Mouse (Mus musculus) skeletal muscle tissue, adult 2 months (tissue): ENCODE measurements around the gene Soat1.

Experiments
- DNase-seq: peaks from one replicate; pipeline ENCODE4 v3.0.0-alpha.2; 2012; ENCODE audit warnings: low read depth, low spot score

Gene Soat1

DNA sequence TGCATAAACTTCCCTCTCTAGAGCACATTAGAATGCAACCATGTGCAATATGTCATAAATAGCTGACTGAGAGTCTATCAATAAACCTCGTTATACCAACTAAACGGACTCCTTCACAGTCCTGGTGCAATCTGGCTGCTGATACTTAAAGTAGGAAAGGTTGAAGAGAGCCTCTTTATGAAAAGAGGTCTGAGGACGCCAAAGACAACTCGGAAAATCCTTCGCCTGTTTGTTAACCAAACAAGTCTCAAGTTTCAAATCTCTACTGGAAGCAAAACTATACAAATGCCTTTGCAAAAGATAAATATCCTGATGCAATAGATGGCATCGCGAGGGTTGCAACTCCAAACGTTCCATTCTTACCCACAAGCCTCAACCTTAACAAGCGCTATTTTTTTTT lies 9.2 kb downstream of the Soat1 start:
- DNase-seq, result no peak

DNA sequence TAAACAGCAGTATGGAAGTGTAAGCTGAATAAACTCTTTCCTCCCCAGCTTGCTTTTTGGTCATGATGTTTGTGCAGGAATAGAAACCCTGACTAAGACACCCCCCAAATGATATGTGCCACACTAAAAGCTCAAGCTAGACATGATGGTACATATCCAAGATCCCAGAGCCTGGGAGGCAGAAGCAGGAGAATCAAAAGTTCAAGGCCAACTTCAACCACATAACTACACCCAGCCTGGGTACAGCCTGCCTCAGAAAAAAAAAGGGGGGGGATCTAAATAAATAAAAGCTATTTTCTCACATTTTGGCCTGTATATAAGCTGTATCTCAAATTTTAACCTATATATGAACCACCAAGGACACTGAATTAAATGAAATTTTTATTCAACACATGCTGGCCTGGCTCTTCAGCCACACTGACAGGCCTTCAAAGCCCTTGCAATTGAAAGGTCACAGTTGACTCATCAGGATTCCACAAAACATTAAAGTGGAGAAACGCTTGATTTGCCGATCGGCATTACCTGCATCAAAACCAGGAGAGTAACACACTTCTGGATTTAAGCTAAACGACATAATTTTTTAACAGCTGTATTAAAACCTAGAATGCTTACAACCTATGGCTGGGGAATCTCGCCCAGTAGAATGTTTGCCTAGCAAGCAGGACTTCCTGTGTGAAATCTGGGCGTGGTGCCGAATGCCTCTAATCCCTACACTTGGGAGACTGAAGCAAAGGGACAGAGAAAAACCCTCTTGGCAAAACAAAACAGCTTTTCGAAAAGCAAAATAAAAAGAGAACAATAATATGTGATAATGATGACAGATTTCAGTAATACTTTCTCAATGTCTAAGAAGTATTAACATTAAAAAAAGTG lies 9.9 kb downstream of the Soat1 start:
- no peak for DNase-seq

DNA sequence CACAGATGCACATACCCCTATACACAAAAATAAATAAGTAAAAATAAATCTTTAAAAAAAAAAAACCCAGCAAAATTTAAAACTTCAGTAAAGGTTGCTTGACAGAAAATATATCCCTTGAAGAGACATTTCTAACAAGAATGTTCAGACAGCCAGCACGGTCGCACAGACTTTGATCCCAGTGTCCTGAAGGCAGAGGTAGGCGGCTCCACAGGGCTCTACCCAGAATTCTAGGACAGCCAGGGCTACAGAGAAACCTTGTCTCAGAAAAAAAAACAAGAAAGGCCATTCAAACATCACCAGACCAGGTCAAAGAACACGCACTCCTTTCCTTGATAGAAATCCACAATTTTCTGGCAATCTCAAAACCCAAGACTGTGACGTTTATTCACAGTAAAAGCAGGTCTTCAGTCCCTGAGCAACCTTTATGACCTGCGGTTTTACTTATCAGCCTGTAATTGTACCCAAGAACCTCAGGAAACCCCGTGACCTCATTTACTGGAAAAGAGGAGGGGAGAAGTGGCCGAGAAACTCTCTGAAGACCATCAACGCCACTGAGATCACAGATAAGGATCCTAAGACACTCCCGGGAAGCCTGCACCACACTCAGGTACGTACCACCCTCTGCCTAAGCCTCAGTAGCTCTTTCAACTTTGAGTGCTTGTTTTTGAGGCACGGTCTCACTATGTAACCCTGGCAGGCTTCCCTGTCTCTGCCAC lies 11.7 kb downstream of the Soat1 start:
- DNase-seq, result no peak

DNA sequence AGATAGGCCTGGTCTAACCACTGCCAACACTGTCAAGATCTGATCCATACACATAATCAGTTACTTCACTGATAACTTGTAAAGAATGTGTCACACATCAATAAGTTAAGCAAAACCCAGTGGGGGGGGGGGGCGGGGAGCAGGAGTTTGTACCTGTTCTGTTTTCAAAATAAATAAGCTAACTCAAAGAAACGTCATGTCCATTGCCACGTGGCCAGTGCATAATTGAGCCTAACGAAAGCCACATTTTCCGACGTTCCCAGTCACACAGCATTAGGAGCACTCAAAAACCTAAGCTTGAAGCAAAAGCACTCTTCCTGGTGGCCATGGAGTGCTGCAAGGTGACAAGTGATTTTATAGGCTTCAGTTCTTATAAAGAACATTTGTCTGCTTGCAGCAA lies 13.1 kb downstream of the Soat1 start:
- no peak for DNase-seq

DNA sequence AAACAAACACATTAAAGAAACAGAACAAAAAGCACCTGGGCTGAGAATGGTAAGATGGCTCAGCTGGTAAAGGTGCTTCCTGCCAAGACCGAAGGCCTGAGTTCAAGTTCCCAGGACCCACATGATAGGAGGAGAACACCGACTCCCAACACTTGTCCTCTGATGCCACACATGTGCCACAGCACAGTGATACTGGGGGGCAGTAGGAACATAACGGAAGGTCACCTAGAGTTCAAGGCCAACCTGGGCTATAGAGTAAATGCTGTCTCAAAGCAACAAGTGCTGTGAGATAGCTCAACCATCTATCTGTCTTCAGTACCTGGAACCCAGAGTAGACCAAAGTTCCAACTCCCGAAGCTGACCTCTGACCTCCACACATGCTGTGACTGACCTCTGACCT lies 13.9 kb downstream of the Soat1 start:
- no peak for DNase-seq

DNA sequence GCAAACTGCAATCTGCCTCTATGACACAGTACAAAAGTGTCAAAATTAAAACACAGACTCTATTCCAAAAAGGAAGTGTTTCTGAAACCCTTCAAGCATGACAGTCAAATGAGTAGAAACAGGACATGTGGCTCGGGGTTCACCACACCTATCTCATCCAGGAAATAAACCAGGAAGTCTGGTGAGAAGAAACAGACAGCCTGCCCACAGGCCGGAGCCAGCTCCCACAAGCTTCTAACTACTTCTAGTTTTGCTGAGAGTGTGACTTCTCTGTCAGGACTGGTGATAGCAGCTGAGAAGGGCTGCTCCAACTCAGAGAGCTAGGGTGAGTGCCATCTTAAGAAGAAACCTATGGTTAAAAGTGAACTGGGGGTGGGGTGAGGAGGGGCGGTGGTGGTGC lies 14.4 kb downstream of the Soat1 start:
- DNase-seq, result no peak

DNA sequence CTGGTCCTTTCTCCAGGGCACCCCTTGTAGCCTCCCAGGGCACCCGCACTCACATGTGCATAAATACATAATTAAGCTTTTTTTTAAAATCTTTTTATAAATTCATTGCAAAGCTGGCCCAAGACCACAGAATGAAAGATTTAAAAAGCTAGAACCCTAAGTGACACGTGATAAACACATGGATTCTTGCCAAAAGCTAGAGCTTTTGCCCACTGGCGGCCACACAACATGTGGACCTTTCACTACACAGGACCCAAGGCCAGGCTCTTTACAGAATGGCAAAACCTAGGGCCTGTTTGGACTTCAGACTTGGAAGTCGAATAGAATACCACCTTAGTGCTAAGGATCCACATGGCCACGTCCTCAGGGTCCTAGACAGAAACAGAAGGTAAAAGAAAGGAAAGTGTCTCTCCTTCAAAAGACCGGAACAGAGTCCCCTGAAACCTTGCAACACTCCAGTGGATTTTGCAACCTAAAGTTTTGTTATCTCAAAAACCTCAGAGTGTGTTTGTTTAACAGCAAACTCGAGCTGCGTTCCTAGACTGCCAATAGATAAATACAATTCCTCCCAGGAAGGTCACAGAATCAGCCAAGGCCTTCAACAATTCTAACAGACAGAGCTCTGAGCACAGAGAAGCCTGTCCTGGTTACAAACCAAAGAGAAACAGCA lies 15.6 kb downstream of the Soat1 start:
- DNase-seq, result no peak

DNA sequence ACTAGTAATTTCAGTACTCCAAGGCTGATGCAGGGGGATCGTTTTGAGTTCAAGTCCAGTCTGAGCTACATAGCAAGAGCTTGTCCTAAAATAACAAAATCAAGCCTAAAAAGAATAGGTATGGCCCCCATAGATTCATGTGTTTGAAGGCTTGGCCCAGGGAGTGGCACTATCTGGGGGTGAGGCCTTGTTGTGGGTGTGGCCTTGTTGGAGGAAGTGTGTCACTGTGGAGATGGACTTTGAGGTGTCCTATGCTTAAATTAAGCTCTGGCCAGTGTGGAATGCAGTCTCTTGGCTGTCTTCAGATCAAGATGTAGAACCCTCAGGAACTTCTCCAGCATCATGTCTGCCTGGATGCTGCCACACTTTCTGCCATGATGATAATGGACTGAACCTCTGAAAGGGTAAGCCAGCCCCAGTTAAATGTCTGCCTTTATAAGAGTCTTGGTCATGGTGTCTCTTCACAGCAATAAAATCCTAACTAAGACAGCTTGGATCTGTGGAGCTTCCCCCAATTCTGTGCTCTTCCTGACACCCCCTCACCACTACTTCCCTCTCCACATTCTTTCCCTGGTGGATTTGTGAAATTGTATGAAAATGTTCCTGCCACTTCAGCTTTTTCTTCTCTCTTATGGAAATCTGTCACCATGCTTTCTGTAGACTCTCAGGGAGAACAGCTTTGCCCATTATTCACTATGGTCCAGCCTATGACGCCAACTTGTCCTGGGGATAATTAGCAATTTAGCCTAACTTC lies 18.9 kb downstream of the Soat1 start:
- DNase-seq, result no peak

DNA sequence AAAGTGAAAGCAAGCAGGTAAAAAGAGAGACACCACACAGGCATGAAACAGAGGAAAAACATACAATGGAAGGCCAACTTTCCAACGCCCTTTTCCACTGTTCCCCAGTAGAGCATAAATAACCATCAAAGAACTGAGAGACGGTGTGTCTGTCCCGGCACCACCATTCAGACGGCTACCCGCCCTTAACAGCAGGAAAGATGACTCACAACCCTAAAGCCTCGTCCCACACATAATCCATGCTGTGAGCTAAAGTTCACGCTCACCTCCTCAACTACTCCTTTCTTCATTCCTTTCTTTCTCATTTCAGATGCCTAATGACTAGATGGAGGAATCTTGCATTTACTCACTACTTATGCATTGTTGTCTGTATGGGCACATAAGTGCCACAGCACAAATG lies 19.7 kb downstream of the Soat1 start:
- no peak for DNase-seq

DNA sequence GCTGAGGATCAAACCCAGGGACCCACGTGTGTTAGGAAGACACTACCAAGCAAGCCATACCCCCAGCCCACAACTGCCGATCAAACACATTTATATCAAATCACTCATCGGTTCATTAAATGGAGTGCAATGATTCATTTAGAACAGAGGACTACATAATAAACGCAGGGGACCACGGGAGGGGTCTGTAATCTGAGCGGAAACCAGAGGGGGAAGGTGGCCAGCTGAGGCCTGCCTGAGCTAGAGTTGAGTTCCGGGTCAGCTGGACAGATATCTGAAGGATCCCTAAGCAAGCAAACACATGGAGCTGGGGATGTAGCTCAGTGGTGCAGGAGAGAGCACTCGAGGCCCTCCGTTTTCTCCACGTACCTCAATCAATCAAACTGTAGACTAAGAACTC lies 20.3 kb downstream of the Soat1 start:
- no peak for DNase-seq

DNA sequence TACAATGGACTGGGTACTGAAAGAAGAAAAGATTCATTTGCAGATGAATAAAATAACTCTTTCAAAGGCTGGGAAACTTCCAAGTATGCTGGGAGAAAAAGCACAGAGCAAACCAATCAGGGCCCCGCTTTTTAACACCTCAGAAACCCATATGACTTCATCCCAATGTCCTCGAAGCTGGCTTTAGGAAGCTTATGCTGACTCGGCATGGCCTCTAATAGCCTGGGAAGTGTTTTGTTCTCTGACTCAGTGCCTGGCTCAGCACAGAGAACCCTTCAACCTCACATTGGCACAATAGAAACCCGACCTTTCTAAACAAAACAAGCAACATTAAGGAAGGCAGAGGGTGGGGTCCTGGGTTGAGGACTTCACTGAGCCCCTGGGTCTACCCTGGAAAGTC lies 23.7 kb downstream of the Soat1 start:
- no peak for DNase-seq

DNA sequence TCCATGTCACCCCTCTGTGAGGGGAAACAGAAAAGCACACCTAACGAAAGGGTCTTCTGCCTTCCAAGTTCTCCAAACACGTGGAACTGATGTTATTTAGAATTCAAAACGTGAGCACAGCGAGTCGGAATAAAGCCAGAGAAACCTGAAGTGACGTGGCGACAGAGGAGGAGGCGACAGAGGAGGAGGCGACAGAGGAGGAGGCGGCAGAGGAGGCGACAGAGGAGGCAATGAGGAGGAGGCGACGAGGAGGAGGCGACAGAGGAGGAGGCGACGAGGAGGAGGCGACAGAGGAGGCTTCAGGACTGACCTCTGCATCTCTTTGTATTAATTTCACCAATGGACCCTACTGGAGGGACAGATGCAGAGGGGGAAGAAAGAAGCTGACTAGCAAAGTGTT lies 24.4 kb downstream of the Soat1 start:
- no peak for DNase-seq

DNA sequence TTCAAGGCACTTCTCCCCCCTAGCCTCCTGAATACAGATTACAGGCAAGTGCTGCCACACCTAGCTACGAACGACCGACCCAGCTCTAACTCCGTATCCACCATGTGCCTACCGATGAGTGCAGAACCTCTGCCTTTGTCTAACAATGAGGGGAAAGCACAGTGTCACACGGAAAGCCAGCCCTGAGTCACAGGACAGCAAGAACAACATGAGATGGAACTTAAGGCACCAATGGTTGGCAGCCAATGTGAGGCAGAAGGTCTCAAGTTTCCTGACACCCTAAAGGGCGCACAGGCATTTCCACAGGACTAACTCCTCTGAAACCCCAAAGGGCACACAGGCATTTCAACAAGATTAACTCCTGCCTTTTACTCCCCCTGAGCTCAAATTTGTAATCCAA lies 25.0 kb downstream of the Soat1 start:
- DNase-seq, result no peak

DNA sequence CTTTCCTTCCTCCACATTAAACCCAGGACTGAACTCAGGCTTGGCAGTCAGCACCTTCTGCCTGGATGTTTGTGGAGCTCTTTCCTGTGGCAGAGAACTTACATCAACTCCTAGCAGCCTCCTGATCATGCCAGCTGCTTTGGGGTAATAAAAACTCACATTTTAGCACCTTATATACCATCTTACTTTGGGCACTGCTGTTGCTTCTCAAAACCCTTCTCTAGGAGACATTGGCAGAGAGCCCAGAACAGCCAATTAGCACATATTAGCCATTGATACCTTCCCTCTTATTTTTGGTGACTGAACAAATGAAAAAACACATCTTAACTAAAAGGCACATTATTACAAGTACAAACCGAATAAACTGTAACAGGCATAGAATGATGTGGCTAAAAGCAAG lies 29.1 kb downstream of the Soat1 start:
- no peak for DNase-seq

DNA sequence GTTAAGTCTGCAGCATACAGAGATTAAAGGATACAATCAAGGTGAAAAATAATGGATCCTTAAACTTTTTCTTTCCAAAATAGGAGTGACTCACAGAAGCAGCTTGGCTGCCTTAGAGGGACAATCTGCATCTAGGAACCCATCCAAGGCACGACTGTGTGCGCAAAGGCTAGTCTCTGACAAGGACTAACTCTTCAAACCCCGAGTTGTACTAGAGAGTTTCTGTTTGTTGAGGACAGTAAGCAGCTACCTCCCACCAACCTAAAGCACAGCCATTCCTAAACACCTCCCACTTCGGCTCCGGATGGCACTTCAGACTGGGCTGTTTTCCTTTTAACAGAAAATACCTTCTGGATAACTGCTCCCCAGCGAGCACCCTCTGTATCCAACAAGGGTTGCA lies 31.4 kb downstream of the Soat1 start:
- no peak for DNase-seq

DNA sequence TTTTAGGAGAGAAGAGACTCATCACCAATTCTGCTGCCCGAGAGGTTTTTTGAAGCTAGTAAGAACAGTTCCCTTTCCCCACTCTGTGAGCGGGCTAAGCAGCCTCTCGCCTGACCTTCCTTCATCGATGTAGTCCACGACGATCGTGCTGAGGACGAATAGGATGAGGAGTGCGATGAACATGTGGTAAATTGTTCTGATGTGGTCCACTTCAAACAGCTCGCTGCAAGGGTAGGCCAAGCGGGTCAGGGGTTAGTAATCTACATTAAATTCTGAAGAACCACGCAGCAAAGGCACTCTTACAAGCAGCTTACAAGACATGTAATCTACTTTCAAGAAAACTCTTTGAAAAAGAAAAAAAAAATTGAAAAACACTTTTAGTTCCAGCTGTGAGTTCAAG lies 31.9 kb downstream of the Soat1 start:
- DNase-seq, result no peak

DNA sequence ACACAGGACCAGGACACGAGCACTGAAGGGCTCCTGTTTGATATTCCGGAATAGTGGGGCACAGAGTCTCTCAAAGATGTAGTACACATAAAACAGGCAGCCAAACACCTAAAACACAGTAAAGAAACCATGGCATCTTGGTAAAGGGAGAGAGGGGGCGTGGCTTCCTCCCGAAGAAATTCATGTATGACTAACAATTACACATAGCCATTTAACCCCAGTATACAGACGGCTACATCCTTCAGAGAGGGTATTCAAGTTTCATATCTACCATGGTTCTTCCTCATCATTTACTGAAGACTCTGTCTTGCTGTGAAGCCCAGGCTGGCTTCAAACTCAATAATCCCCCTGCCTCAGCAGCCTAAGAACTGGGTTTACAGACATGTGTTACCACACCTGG lies 36.4 kb downstream of the Soat1 start:
- no peak for DNase-seq

DNA sequence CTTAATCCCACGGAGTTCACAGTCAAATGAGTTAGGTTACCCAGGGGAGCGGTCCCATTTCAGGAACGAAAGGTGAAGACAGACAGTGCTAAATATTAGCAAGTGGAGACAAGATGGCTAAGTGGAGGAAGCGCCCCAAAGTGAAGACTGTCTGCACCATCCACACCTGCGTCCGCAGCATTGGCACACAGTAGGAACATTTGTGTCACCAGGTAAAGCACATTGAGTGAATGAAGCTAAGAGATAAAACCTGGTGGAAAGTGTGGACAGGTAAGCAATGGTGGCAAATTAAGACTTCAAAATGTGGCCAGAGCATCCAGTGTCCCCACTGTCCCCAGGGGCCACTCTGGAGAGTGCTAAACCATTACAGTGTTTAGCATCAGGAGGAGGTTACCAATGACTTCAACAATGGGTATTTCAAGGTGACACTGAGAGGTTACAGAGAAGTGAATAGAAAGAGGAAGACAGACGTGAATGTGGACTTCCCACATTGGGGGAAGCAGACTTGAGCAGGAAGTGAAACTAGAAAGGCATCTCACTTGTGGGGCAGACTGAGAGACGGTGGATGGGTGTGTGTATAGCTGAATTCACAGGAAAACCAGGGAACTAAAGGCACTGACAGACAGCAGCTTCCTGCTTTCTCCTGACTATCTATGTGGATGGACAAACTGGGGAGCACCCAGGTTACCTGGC lies 37.0 kb downstream of the Soat1 start:
- DNase-seq, result no peak

DNA sequence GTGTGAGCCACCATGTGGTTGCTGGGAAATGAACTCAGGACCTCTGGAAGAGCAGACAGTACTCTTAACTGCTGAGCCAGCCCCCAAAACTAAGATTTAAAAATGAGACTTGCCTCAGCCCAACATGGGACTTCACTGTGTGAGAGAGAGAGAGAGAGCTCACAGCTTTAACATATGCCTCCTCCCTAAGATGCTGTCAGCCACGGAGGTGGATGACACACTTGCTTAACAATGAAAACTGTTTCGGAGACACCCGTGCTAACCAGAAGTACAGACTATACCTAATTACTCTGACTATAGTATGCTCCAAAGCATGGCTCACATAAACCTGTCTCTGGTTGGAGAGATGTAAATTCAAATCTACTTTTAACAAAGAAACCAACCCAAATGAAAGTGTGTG lies 40.6 kb downstream of the Soat1 start:
- no peak for DNase-seq

DNA sequence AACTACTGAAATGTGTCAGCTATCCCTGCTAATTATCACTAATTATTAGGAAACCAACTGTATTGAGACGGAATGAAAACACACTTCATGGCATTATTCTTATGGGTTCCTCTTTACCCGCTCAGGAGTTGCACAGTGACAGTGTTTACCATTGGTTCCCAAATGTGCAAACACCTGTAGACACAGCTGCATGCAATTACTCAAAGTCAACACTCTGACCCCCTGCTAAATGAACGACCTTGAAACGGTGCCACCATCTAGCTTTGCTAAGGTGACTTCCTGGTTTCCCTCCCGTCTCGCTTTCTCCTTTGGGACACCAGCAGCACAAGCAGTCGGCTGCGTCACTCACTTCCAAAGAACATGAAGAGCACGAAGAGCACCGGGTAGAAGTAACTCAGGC lies 41.6 kb downstream of the Soat1 start:
- no peak for DNase-seq

DNA sequence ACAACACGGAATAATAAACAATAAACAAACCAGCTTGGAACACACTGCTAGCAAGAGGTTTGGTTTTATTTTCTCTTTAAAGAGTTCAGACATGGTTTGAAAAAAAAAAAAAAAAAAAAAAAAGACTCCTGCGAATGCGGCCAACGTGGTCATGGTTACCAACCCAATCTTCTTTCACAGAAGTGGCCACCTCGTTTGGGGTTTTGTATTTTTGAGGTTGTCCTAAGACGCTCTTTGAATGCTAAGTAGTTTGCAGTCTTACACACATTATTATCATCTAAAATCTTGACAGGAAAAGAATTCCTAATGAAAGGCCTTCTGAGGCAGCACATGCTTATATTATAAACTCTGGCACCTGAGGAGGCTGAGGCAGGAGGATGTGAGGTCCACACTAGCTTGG lies 45.7 kb downstream of the Soat1 start:
- DNase-seq, result no peak
